Mouse (Mus musculus): Measurements from ENCODE around the gene Alad. TPM values are rescaled to one million over a fixed set of nuclear protein-coding genes. Genes with fewer than 3 reads are reported as not detected.

Alad gene
- polyA plus RNA-seq, 1 experiment from 2014 or later = 108 TPM

GRCm38 (mm10) chr4:62515490-62515889 lies 4.2 kb downstream of the Alad start:
- Histone ChIP-seq H3K4me1 (peaks cover 40% of the 10 kb centered on the region), H3K27ac (peak overlapping the region; percentile 59), H3K27me3 (ENCODE audit: low read depth, poor library complexity, severe bottlenecking) (no peaks in the 10 kb centered on the region), H3K9me3 (replicated peaks) (no peaks in the 10 kb centered on the region), H3K36me3 (peaks cover 37% of the 10 kb centered on the region), H3K4me3 (peak overlapping the region; percentile 9; the same call in 1 of the 2 replicates)
- WGBS = 84% methylated on average over 3 of the region's 3 CpGs
- DNase-seq (ENCODE audit: low spot score) = no peak

DNA sequence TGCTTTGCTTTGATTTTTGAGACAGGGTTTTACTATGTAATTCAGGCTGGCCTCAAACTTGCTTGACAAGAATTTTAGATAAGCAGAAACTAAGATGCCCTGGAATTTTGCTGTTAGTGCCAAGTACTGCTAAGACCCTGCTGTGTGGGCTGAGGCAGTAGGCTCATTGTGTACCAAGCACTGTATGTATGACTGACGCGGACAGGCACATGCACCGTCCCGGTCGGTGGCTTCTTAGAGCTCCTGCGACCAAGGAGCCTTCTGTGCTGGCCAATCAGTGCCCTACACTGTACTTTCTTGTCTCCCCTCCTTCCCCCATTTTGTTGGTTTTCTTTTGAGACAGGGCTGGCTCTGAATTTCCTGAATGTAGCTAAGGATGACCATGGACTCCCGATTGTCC lies 4.7 kb downstream of the Alad start:
- H3K4me1 ChIP-seq = peaks cover 37% of the 10 kb centered on the region
- no peaks in the 10 kb centered on the region for H3K9me3 ChIP-seq (replicated peaks)
- no peak overlapping the region for H3K4me3 ChIP-seq
- H3K27ac ChIP-seq = no peak overlapping the region
- DNase-seq (ENCODE audit: low spot score) = no peak
- no peaks in the 10 kb centered on the region for H3K27me3 ChIP-seq (ENCODE audit: low read depth, poor library complexity, severe bottlenecking)
- H3K36me3 ChIP-seq = peaks cover 42% of the 10 kb centered on the region
- 93% methylated on average over 7 of the region's 7 CpGs for WGBS

DNA sequence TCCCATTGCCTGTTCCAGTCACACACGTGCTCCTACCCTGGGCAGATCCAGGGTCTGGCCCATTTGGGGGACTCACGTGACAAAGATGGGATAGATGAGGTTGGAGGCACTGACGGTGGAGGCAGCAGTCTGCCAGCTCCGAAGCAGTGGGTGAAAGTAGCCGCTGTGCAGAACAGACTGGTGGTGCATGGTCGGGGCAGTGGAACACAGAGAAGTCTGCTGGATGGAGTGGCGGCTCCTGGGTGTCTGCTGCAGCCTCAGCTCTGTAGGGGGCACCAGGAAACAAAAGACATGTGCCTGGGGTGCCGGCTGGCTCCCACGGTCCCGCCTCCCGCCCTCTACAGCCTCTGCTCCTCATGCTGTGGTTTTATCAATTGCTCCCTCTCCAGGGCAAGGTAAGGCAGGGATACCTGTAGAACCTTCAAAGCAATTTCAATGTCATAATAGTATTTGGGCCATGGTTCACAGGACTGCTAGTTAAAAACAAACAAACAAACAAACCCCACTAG lies 5.7 kb downstream of the Alad start:
- H3K36me3 ChIP-seq = peaks cover 52% of the 10 kb centered on the region
- WGBS = 47% methylated on average over 11 of the region's 11 CpGs
- H3K27me3 ChIP-seq (ENCODE audit: low read depth, poor library complexity, severe bottlenecking) = no peaks in the 10 kb centered on the region
- no peak overlapping the region for H3K27ac ChIP-seq
- H3K9me3 ChIP-seq (replicated peaks) = no peaks in the 10 kb centered on the region
- H3K4me3 ChIP-seq = no peak overlapping the region
- peaks cover 35% of the 10 kb centered on the region for H3K4me1 ChIP-seq
- DNase-seq (ENCODE audit: low spot score) = no peak

GRCm38 (mm10) chr4:62509946-62510345 lies 9.8 kb downstream of the Alad start:
- no peak for DNase-seq (ENCODE audit: low spot score)
- Histone ChIP-seq H3K27me3 (ENCODE audit: low read depth, poor library complexity, severe bottlenecking) (no peaks in the 10 kb centered on the region), H3K27ac (no peak overlapping the region), H3K4me1 (no peaks in the 10 kb centered on the region), H3K9me3 (replicated peaks) (no peaks in the 10 kb centered on the region), H3K4me3 (no peak overlapping the region), H3K36me3 (peaks cover 71% of the 10 kb centered on the region)
- WGBS = 93% methylated on average over 11 of the region's 11 CpGs

- H3K4me1 ChIP-seq = no peaks in the 10 kb centered on the region
- 93% methylated on average over 5 of the region's 5 CpGs for WGBS
- H3K27me3 ChIP-seq (ENCODE audit: low read depth, poor library complexity, severe bottlenecking) = no peaks in the 10 kb centered on the region
- no peak overlapping the region for H3K27ac ChIP-seq
- H3K36me3 ChIP-seq = peaks cover 67% of the 10 kb centered on the region
- no peak for DNase-seq (ENCODE audit: low spot score)
- no peak overlapping the region for H3K4me3 ChIP-seq
- H3K9me3 ChIP-seq (replicated peaks) = no peaks in the 10 kb centered on the region
Observed at GRCm38 (mm10) chr4:62508839-62509238, 10.9 kb downstream of the Alad start.

DNA sequence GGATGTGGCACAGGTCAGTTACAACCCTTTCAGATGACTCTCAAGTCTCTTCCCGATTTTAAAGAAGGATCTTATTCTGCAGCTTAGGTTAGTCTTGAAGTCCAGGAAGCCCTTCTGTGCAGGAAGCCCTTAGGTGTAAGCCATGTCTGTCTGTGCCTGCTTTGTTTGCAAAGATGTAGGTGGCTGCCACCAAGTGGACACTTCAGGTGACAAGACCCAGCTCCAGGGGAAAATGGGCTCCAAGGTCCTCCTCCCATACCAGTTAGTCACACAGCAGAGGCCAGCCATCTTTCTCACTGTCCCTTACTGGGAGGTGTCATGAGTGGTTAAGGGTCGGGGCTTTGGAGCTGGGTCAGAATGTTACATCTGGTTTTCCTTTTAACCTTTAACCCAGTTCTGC lies 12.9 kb downstream of the Alad start:
- 57% methylated on average over 2 of the region's 2 CpGs for WGBS
- no peak for DNase-seq (ENCODE audit: low spot score)
- H3K36me3 ChIP-seq = peaks cover 46% of the 10 kb centered on the region
- no peak overlapping the region for H3K27ac ChIP-seq
- peaks cover 5% of the 10 kb centered on the region; the same call in 1 of the 2 replicates for H3K4me1 ChIP-seq
- no peaks in the 10 kb centered on the region for H3K27me3 ChIP-seq (ENCODE audit: low read depth, poor library complexity, severe bottlenecking)
- no peaks in the 10 kb centered on the region for H3K9me3 ChIP-seq (replicated peaks)
- H3K4me3 ChIP-seq = no peak overlapping the region

- peaks cover 38% of the 10 kb centered on the region for H3K36me3 ChIP-seq
Observed at GRCm38 (mm10) chr4:62505991-62506390, 13.7 kb downstream of the Alad start.

GRCm38 (mm10) chr4:62503374-62503970 lies 16.2 kb downstream of the Alad start, which contains the start of gene Hdhd3:
Hdhd3 (minus strand) TSS chr4:62503467.
- peaks cover 29% of the 10 kb centered on the region for H3K36me3 ChIP-seq
- H3K4me3 ChIP-seq = peak within 1 kb of the TSS; percentile 74
- no peaks in the 10 kb centered on the region for H3K27me3 ChIP-seq (ENCODE audit: low read depth, poor library complexity, severe bottlenecking)
- no peaks in the 10 kb centered on the region for H3K9me3 ChIP-seq (replicated peaks)
- H3K27ac ChIP-seq = peak within 1 kb of the TSS; percentile 85
- WGBS = 85% methylated on average over 3 of the region's 3 CpGs
- peaks cover 10% of the 10 kb centered on the region for H3K4me1 ChIP-seq
- DNase-seq (ENCODE audit: low spot score) = no peak

More at GRCm38 (mm10) chr4:62505991-62506390, 13.7 kb downstream of the Alad start:
- no peaks in the 10 kb centered on the region for H3K9me3 ChIP-seq (replicated peaks)
- peaks cover 10% of the 10 kb centered on the region for H3K4me1 ChIP-seq
- H3K4me3 ChIP-seq = no peak overlapping the region
- 81% methylated on average over 3 of the region's 3 CpGs for WGBS
- no peak overlapping the region for H3K27ac ChIP-seq
- no peak for DNase-seq (ENCODE audit: low spot score)
- H3K27me3 ChIP-seq (ENCODE audit: low read depth, poor library complexity, severe bottlenecking) = no peaks in the 10 kb centered on the region

GRCm38 (mm10) chr4:62502969-62503368 lies 16.7 kb downstream of the Alad start:
- WGBS = 74% methylated on average over 7 of the region's 7 CpGs

GRCm38 (mm10) chr4:62501964-62502732 lies 17.6 kb downstream of the Alad start:
- peak; percentile 90 for DNase-seq (ENCODE audit: low spot score)
- WGBS = 2% methylated on average over 38 of the region's 38 CpGs
- H3K4me3 ChIP-seq = peak overlapping the region; percentile 74

More at GRCm38 (mm10) chr4:62502969-62503368, 16.7 kb downstream of the Alad start:
- Histone ChIP-seq H3K27ac (no peak overlapping the region), H3K4me3 (peak overlapping the region; percentile 74; the same call in 1 of the 2 replicates), H3K9me3 (replicated peaks) (no peaks in the 10 kb centered on the region), H3K4me1 (peaks cover 10% of the 10 kb centered on the region), H3K36me3 (peaks cover 29% of the 10 kb centered on the region), H3K27me3 (ENCODE audit: low read depth, poor library complexity, severe bottlenecking) (no peaks in the 10 kb centered on the region)
- no peak for DNase-seq (ENCODE audit: low spot score)

GRCm38 (mm10) chr4:62501534-62501933 lies 18.2 kb downstream of the Alad start:
- Histone ChIP-seq H3K4me3 (peak overlapping the region; percentile 74), H3K27ac (peak overlapping the region; percentile 85), H3K36me3 (peaks cover 30% of the 10 kb centered on the region), H3K9me3 (replicated peaks) (no peaks in the 10 kb centered on the region), H3K27me3 (ENCODE audit: low read depth, poor library complexity, severe bottlenecking) (no peaks in the 10 kb centered on the region), H3K4me1 (peaks cover 10% of the 10 kb centered on the region)
- 5% methylated on average over 7 of the region's 7 CpGs for WGBS
- DNase-seq (ENCODE audit: low spot score) = no peak

More at GRCm38 (mm10) chr4:62501964-62502732, 17.6 kb downstream of the Alad start:
- Histone ChIP-seq H3K27me3 (ENCODE audit: low read depth, poor library complexity, severe bottlenecking) (no peaks in the 10 kb centered on the region), H3K36me3 (peaks cover 27% of the 10 kb centered on the region), H3K4me1 (peaks cover 10% of the 10 kb centered on the region), H3K9me3 (replicated peaks) (no peaks in the 10 kb centered on the region), H3K27ac (peak overlapping the region; percentile 85)

DNA sequence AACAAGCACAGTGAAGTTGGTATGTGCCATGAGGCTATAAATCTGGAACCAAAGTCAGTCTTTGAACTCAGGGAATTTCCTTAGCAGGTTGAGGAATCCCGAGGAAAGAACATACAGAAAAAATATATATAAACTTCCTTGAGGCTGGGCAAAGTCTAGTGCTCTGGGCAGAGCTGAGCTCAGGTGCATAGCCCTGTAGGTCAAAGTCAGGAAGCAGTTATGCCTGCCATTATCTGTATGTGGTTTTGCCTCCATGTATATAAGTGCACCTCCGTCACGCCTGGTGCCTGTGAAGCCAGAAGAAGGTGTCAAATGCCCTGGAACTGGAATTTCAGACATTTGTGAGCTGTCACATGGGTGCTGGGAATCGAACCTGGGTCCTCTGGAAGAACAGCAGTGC lies 18.9 kb downstream of the Alad start:
- Histone ChIP-seq H3K36me3 (peaks cover 30% of the 10 kb centered on the region), H3K27ac (no peak overlapping the region), H3K4me1 (peaks cover 10% of the 10 kb centered on the region), H3K27me3 (ENCODE audit: low read depth, poor library complexity, severe bottlenecking) (no peaks in the 10 kb centered on the region), H3K9me3 (replicated peaks) (no peaks in the 10 kb centered on the region), H3K4me3 (no peak overlapping the region)
- DNase-seq (ENCODE audit: low spot score) = no peak
- 91% methylated on average over 4 of the region's 4 CpGs for WGBS

- H3K4me1 ChIP-seq = peaks cover 5% of the 10 kb centered on the region
- no peaks in the 10 kb centered on the region for H3K9me3 ChIP-seq (replicated peaks)
- 81% methylated on average over 8 of the region's 8 CpGs for WGBS
- no peak overlapping the region for H3K4me3 ChIP-seq
- no peak overlapping the region for H3K27ac ChIP-seq
- H3K36me3 ChIP-seq = peaks cover 30% of the 10 kb centered on the region
- DNase-seq (ENCODE audit: low spot score) = no peak
- H3K27me3 ChIP-seq (ENCODE audit: low read depth, poor library complexity, severe bottlenecking) = no peaks in the 10 kb centered on the region
Observed at GRCm38 (mm10) chr4:62496815-62497214, 22.9 kb downstream of the Alad start.

Measured in limb, embryonic 10.5 days (tissue).